Mouse (Mus musculus): Measurements from ENCODE around the gene Upk1a. TPM values are rescaled to one million over a fixed set of nuclear protein-coding genes. Genes with fewer than 3 reads are reported as not detected.
A peak's percentile ranks its signal among the peaks of the same experiment; 100 is the strongest.

Upk1a gene
- total RNA-seq (2021): under 1 TPM; 0.26 to 0.70 TPM
- long read RNA-seq, experiment 1, partial matches to known transcripts: 0 of 4 reads
- long read RNA-seq, experiment 1, other reads (novel, unspliced or antisense): 4 of 4 reads
- long read RNA-seq, experiment 2: 0 reads

- no peak for DNase-seq (ENCODE audit: low spot score in 2 of 2)
These were observed at the start of gene Upk1a for GRCm38 (mm10) chr7:30612654-30613402. Gene Upk1a (minus strand): TSS chr7:30612847.

DNA sequence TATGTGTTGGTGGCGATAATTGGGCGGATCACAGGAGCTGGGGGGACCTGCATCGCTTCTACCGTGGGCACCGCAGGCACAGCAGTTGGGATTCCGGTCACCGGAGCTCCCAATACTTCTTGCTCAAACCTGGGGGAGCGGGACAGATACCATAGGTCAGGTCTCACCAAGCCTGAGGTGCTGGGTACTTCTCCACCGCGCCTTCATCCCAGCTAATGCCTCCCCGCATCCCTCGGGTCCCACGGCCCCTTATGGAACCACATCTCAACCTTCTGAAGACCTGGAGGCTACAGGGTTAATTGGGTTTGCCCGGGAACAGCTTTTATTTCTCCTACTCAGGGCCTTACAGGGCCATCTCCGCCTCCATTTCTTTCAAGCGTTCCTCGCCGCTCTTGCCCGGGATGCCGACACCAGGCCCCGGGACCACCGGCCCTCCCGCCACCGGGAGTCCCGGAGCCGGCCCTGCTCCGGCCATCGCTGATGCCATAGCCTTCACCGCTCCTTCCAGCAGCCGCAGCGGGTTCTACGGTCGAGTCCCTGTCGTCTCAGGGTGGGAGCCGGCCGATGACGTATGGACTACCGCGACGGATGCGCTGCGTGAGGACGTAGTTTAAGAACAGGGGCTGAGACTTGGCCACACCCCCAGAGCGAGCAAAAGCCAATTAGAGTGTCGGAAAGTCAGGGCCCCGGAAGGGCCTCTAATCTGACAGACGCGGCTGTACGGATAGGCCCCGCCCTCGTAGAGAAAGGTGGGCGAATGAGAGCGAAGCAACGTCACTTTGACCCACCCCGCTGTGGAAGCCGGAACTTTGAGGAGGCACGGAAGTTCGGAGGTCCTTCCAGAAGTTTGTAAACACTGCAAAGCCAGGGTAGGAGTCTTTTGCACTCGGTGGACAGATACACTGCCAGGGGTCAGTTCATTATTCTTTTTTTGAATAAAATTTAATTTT is 37.2 kb upstream of the Upk1a start, which contains the start of gene Rbm42:
Rbm42 (minus strand) TSS at position 727 of the 950 bp plus-strand sequence.
- DNase-seq (ENCODE audit: low spot score in 2 of 2): peak; percentile 99

GRCm38 (mm10) chr7:30639083-30639482 is 26.4 kb upstream of the Upk1a start:
- no peak for DNase-seq (ENCODE audit: low spot score in 2 of 2)

DNA sequence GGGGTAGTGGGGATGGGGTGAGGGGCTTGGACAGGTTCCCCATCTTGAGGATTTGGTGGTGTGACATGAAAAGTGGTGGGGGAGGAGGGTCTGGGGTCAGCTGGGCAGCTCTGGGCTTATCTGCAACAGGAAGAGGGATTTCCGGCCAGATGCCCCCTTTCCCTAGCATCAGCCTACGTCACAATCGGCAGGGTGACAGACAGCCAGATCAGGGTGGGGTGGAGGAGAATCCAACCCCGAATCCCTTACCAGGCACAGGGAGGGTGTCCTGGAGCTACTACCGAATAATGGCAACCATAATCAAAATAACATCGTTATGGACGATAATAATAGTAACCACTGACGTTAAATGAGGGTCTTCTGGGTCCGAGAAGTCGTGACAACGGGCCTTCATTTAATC is 23.7 kb upstream of the Upk1a start:
- no peak for DNase-seq (ENCODE audit: low spot score in 2 of 2)

GRCm38 (mm10) chr7:30635752-30636151 is 23.1 kb upstream of the Upk1a start, which contains the start of gene Etv2:
Gene Etv2 (minus strand): TSS chr7:30635852.
- no peak for DNase-seq (ENCODE audit: low spot score in 2 of 2)

DNA sequence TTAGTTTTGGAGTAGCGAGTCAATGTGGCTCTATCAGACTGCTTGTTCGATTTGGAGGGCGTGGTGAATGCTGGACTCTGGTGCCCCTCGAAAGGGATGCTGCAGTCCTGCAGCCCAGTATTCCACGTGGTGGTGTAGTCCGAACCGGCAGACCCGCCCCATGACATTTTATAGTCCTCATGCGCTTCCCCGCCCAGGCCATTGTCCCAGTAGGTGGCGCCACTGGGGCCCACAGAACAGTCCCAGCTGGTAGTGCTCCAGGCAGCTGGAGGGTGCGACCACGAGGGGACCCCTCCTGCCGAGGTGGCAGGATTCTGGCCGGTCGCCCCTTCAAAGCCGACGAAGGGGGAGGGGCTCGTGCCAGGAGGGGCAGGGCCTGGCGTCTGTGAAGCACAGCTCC is 22.0 kb upstream of the Upk1a start:
- DNase-seq (ENCODE audit: low spot score in 2 of 2): peak in 1 of 2 experiments; percentile 23

- no peak for DNase-seq (ENCODE audit: low spot score in 2 of 2)
These were observed 21.2 kb upstream of the Upk1a start for GRCm38 (mm10) chr7:30633762-30634412.

DNA sequence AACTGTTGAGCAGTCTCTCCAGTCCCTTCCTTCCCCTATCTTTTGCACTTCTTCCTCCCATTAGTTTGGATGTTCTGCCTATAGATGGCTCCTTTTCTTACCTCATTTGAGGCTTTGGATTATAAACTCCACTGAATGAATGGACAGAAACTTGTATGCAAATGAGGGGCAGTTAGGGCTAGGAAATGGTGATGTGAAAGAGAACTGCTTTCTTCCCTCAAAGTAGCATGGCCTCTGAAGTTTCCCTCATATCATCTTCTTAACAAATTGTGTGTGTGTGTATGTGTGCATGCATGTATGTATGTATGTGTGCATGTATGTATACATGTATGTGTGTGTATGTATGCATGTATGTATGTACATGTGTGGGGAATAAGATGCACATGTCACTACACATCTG is 16.4 kb upstream of the Upk1a start:
- DNase-seq (ENCODE audit: low spot score in 2 of 2): no peak

DNA sequence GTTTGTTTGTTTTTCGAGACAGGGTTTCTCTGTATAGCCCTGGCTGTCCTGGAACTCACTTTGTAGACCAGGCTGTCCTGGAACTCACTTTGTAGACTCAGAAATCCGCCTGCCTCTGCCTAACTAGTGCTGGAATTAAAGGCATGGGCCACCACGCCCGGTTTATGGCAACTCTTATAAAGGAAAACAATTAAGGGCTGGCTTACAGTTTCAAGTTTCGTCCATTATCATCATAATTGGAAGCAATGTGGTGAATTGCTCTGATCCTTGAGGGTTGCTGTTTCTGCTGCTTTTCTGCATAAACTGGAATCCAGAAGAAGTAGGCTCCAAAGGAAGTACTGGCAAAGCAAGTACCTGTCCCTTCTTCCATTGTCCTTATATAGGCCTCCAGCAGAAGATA is 14.0 kb upstream of the Upk1a start:
- DNase-seq (ENCODE audit: low spot score in 2 of 2): no peak

- peak; percentile 83 to 87 for DNase-seq (ENCODE audit: low spot score in 2 of 2)
These were observed 13.1 kb upstream of the Upk1a start, which contains the start of gene Cox6b1 for GRCm38 (mm10) chr7:30625530-30626384. Gene Cox6b1 (minus strand): TSS chr7:30626151.

- DNase-seq (ENCODE audit: low spot score in 2 of 2): peak in 1 of 2 experiments; percentile 24
These were observed 6.6 kb upstream of the Upk1a start for GRCm38 (mm10) chr7:30619202-30619601.

- DNase-seq (ENCODE audit: low spot score in 2 of 2): no peak
These were observed 6.0 kb upstream of the Upk1a start for GRCm38 (mm10) chr7:30618658-30619057.

DNA sequence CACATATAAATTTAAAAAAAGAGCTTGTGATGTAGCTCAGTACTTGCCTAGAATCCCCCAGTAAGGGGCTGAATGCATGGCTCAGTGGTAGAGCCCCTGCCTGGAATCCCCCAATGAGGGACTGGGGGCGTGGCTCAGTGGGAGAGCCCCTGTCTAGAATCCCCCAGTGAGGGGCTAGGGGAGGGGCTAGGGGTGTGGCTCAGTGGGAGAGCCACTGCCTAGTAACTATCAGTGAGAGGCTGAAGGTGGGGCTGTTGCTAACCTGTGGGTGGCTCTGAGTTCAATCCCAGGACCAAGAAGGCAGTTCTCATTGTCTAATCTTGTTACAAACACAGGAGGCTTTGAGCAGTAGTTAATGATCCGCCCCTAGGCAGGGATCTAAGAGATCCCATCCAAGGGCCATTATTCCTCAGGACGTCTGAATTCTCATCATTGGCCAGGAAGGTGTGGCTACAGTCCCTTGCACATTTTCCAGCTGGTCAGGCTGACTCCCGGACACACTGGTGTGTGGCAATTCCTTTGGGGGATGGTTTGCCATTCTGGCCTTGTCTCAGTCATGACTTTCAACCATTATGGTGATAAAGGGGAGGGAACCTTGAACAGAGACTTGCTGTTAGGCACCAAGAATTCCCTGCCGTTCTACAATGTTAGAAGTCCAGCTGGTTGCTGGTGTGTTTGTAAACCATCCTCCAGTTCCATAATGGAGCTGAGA is 2.6 kb upstream of the Upk1a start:
- DNase-seq (ENCODE audit: low spot score in 2 of 2): no peak

- DNase-seq (ENCODE audit: low spot score in 2 of 2): no peak
These were observed 1.8 kb upstream of the Upk1a start for GRCm38 (mm10) chr7:30614454-30614853.

GRCm38 (mm10) chr7:30613529-30614112 is 974 bp upstream of the Upk1a start:
- DNase-seq (ENCODE audit: low spot score in 2 of 2): peak; percentile 32 to 53

DNA sequence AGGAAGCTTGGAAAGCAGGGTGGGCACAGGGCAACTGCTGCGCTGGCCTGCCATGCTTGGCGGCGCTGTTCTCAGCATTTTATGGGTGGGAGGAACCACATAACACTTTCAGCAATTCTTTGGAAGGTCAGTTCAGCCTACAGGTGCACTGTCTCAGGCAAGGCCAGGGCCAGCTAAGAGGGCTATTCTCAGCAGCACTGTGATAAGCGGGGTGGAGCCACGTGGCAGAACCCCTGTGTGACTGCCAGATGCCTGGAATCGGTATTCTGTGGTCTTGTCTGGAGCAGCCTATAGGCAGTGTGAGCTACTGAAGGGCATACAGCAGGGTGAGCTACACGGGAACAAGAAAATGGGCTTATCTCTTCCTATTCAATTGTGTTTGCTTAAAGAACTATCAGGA is 2.6 kb downstream of the Upk1a start:
- no peak for DNase-seq (ENCODE audit: low spot score in 2 of 2)

GRCm38 (mm10) chr7:30608476-30608875 is 4.2 kb downstream of the Upk1a start:
- DNase-seq (ENCODE audit: low spot score in 2 of 2): no peak

GRCm38 (mm10) chr7:30607706-30608309 is 4.8 kb downstream of the Upk1a start:
- peak in 1 of 2 experiments; percentile 48 for DNase-seq (ENCODE audit: low spot score in 2 of 2)

DNA sequence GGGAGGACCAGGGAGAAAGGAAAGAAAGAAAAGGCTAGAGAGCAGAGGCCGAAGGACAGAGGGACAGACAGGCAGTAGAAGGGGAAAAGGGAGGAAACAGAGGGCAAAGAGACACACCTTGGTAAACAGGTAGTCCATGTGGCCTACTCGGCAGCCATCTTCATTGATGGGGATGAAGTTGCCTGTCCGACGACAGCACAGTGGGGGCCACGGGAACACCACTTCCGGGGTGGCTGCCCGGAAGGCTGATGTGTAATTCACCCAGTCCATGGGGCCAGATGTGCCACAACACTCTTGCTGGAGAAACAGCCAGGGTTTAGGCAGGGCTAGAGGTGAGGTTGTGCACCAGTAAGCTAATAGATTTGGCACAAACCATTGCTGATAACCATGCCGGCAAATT is 7.7 kb downstream of the Upk1a start:
- DNase-seq (ENCODE audit: low spot score in 2 of 2): no peak
